Mouse (Mus musculus) C2C12 (cell line): ENCODE measurements around the gene Nrg4.

ENCODE experiments used
- CEBPB ChIP-seq: IDR thresholded peaks from one replicate; pipeline ENCODE4 v1.6.1; 2011; ENCODE audit warnings: low read depth, mild to moderate bottlenecking, control low read depth, moderate library complexity
- CTCF ChIP-seq: IDR thresholded peaks from one replicate; pipeline ENCODE4 v1.5.1; 2011; ENCODE audit not compliant: control insufficient read depth, insufficient read depth, insufficient read length
- MAX ChIP-seq: IDR thresholded peaks from one replicate; pipeline ENCODE4 v1.6.1; 2011; ENCODE audit warnings: mild to moderate bottlenecking, control low read depth
- MYOD1 ChIP-seq: IDR thresholded peaks from one replicate; pipeline ENCODE4 v1.6.1; 2011; ENCODE audit warnings: low read depth; ENCODE audit not compliant: control insufficient read depth, insufficient read length

DNA sequence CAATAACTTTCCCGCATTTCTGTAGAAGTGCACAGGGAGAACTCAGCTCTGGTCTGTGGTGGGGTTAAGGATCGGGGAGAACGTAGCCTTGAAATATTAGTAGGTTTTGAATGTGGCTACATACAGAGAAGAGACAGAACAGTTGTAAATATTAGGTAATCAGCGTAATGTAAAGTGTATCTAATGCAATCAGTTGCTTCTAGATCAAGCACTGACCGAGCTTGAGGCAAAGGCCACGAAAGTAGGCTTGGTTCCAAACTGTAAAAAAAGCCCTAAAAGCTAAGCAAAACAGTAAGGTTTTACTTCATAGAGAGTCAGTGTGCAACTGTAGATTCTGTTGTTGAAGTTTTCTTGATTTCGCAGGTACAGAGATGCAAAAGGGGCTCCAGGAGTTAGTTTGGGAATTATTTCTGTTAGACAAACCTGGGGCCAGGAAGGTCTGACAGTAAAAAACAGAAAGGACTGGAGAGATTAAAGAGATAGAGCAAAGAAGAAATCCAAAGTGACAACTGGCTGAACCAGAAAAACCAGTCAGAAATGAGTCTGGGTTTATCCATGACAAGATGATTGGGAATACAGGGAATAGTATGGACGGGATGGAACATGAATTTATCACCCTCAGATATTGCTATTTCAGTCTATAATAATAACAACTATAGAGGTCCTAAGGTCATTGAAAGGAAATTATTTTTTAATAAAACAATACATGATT is 47.4 kb downstream of the Nrg4 start:
- TF ChIP-seq CTCF: no peak
- no peak for TF ChIP-seq MYOD1
- TF ChIP-seq CEBPB: no peak
- no peak for TF ChIP-seq MAX
